Mouse (Mus musculus) ES-Bruce4 (cell line): ENCODE data around the gene Tmem159.

ENCODE experiments used
- CTCF ChIP-seq: IDR thresholded peaks from one replicate; pipeline ENCODE4 v1.8.1; 2011; ENCODE audit warnings: low read depth, low read length
- EP300 ChIP-seq: IDR thresholded peaks from 2 replicates; pipeline ENCODE4 v1.6.1; 2011; ENCODE audit warnings: low read depth, low read length; ENCODE audit not compliant: insufficient read depth
- POLR2A ChIP-seq: IDR thresholded peaks from one replicate; pipeline ENCODE4 v1.8.1; 2011; ENCODE audit warnings: low read length; ENCODE audit not compliant: insufficient read depth

DNA sequence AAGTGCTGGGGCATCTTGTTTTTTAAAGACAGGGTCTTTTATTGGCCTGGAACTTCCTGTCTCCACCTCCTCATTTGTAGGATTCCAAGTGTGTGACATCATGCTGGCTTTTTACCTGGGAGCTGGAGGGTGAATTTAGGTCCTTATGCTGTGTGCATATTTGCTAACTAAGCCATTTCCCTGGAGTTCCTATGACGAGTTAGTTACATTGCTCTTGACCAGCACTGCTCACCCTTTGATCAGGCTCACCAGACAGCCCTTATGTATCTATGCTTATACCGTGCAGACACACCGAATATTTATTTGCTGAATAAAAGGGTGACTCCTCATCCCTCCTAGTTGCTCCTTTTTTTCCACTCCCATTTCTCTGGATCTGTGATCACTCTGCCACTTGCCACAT, 22.0 kb upstream of the Tmem159 start:
- TF ChIP-seq POLR2A (no peak), CTCF (no peak), EP300 (no peak)
